Mouse (Mus musculus) midbrain, embryonic 15.5 days (tissue): Measurements from ENCODE around the gene Ccz1. TPM values are rescaled to one million over a fixed set of nuclear protein-coding genes. Genes with fewer than 3 reads are reported as not detected.

Experiments
- ATAC-seq: fragments of 200-750 bp; cut with Nextera tagmentation; replicated peaks from 2 replicates; pipeline ENCODE4 v1.8.0; 2017; ENCODE audit warnings: moderate TSS enrichment
- H3K27ac ChIP-seq: fragments of 300-500 bp; sonication (generic); 2 replicates; pipeline ENCODE4 v1.5.1; 2015; ENCODE audit warnings: mild to moderate bottlenecking, inconsistent platforms
- H3K27me3 ChIP-seq: fragments of 300-500 bp; sonication (generic); replicated peaks from 2 replicates; pipeline ENCODE4 v1.6.1; 2015; ENCODE audit warnings: inconsistent platforms
- H3K36me3 ChIP-seq: fragments of 300-500 bp; sonication (generic); replicated peaks from 2 replicates; pipeline ENCODE4 v1.6.1; 2015; ENCODE audit warnings: inconsistent platforms
- H3K4me1 ChIP-seq: fragments of 300-500 bp; sonication (generic); 2 replicates; pipeline ENCODE4 v1.6.1; 2015; ENCODE audit warnings: inconsistent platforms
- H3K4me2 ChIP-seq: fragments of 300-500 bp; sonication (generic); 2 replicates; pipeline ENCODE4 v1.6.1; 2015; ENCODE audit warnings: inconsistent platforms, mild to moderate bottlenecking, moderate library complexity
- H3K4me3 ChIP-seq: fragments of 300-500 bp; sonication (generic); 2 replicates; pipeline ENCODE4 v1.5.1; 2015; ENCODE audit warnings: mild to moderate bottlenecking, inconsistent platforms
- H3K9ac ChIP-seq: fragments of 300-500 bp; sonication (generic); 2 replicates; pipeline ENCODE4 v1.6.1; 2015; ENCODE audit warnings: mild to moderate bottlenecking, inconsistent platforms
- H3K9me3 ChIP-seq: fragments of 300-500 bp; sonication (generic); 2 replicates; pipeline ENCODE4 v1.6.1; 2016; ENCODE audit warnings: inconsistent platforms
- WGBS: fragments of 180-500 bp; shearing (Covaris S2); methylation state at CpG from one replicate; pipeline ENCODE4 v1.1.7; 2015; ENCODE audit warnings: mixed read lengths; 5-methylcytosine and 5-hydroxymethylcytosine counted together
- polyA plus RNA-seq: library from polyadenylated mRNA; unstranded; fragments of >200 nt; fragmentation: Nextera tagmentation; extraction: Ambion mirVana; gene quantifications from 2 replicates; pipeline ENCODE4 v1.2.1, GENCODE M21; 2015

The Ccz1 gene
- polyA plus RNA-seq, 1 experiment from 2014 or later: 77.7 TPM

DNA sequence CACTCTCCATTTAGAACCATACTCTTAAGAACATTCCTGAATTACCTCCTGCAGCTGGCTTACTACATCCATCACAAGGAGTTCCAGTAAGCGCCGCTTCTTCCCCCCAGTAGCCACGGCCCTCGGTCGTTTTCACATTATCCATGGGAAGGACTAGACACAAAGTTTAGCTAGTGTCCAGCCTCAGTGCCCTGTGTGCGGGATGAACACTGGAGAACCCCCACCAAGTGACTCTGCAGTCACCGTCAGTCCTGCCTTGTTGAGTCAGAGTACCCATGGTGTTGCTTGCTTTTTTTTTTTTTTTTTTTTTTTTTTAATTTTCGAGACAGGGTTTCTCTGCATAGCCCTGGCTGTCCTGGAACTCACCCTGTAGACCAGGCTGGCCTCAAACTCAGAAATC, 53.5 kb downstream of the Ccz1 start:
- Histone ChIP-seq H3K4me1 (no peaks in the 10 kb centered on the region), H3K36me3 (no peaks in the 10 kb centered on the region), H3K9me3 (no peaks in the 10 kb centered on the region), H3K4me2 (no peak overlapping the region), H3K27me3 (no peaks in the 10 kb centered on the region), H3K9ac (no peak overlapping the region), H3K4me3 (no peak overlapping the region), H3K27ac (no peak overlapping the region)
- ATAC-seq: no peak
- WGBS: 86% methylated on average over 8 of the region's 8 CpGs

DNA sequence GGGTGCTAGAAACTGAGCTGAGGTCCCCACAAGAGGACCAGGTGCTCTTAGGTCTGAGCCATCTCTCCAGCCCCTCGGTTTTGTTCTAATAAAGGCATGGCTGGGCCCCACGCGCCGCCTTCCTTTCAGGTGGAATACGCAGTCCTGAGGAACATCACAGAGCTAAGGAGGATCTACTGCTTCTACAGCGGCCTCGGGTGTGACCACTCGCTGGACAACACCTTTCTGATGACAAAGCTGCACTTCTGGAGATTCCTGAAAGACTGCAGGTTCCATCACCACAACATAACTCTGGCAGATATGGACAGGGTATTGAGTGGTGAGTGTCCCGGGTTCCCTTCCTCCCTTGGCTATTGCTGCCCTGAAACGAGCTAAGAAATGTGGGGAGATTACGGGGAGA, 55.1 kb downstream of the Ccz1 start:
- H3K36me3 ChIP-seq: no peaks in the 10 kb centered on the region
- no peak overlapping the region for H3K4me3 ChIP-seq
- no peaks in the 10 kb centered on the region for H3K27me3 ChIP-seq
- no peak overlapping the region for H3K4me2 ChIP-seq
- ATAC-seq: no peak
- no peak overlapping the region for H3K9ac ChIP-seq
- no peaks in the 10 kb centered on the region for H3K4me1 ChIP-seq
- H3K27ac ChIP-seq: no peak overlapping the region
- no peaks in the 10 kb centered on the region for H3K9me3 ChIP-seq
- WGBS: 91% methylated on average over 11 of the region's 11 CpGs

DNA sequence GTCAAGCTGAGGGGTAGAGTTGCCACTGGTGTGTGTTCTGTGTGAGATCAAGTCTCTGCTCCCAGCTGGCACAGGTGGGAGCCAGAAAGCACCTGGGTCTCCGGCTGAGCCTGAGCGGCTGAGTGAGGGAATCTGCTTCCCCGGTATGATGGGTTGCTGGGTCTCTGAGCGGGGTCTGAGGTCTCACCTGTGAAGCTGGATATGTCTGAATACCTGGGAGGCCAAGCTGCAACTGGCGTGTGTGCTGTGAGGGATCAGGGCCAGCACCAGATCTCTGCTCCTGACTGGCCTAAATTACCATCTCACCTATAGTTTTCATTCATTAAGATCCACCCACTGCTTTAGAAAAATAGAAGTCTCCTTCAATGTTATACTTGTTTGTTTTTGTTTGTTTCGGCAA, 57.6 kb downstream of the Ccz1 start:
- Histone ChIP-seq H3K27ac (no peak overlapping the region), H3K9ac (no peak overlapping the region), H3K9me3 (no peaks in the 10 kb centered on the region), H3K4me3 (no peak overlapping the region), H3K27me3 (no peaks in the 10 kb centered on the region), H3K4me1 (no peaks in the 10 kb centered on the region), H3K4me2 (no peak overlapping the region), H3K36me3 (no peaks in the 10 kb centered on the region)
- no peak for ATAC-seq
- 93% methylated on average over 6 of the region's 6 CpGs for WGBS

DNA sequence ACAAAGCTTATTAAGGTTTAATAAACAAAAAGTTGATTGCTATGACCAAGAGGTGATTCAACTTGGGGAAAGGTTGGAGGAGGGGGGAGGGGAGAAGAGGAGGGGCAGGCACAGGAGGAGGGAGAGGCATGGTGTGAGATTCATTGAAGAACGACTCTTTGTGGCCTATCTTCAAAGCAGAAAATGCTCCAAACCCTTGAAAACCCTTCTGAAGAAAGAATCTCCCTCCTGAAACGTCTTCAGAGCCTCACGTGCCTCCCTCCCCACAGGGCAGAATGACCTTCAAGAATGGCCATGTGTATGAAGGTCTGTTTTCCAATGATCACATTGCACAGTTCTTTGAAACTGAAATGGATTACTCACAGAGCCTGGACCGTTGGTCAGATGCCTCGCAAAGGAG, 64.7 kb downstream of the Ccz1 start:
- no peaks in the 10 kb centered on the region for H3K9me3 ChIP-seq
- no peak overlapping the region for H3K9ac ChIP-seq
- no peak for ATAC-seq
- H3K4me2 ChIP-seq: no peak overlapping the region
- no peaks in the 10 kb centered on the region for H3K4me1 ChIP-seq
- no peak overlapping the region for H3K27ac ChIP-seq
- no peaks in the 10 kb centered on the region for H3K27me3 ChIP-seq
- 44% methylated on average over 5 of the region's 5 CpGs for WGBS
- no peaks in the 10 kb centered on the region for H3K36me3 ChIP-seq
- no peak overlapping the region for H3K4me3 ChIP-seq

DNA sequence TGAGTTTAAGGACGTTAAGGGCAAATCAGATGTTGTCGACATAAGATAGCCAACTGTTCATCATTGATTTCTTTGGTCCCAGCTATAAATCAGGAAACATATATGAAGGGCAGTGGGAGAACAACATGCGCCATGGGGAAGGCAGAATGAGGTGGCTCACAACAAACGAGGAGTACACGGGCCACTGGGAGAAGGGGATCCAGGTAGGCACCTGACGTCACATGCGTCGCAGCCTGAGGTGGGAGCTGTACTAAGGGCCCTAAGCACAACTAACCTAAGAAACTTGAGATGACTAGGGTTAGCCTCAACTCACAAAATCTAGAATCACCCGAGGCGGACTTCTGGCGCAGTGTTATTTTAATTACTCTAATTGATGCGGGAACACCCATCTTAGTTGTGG, 66.3 kb downstream of the Ccz1 start:
- Histone ChIP-seq H3K36me3 (no peaks in the 10 kb centered on the region), H3K27me3 (no peaks in the 10 kb centered on the region), H3K4me2 (no peak overlapping the region), H3K4me1 (no peaks in the 10 kb centered on the region), H3K9ac (no peak overlapping the region), H3K27ac (no peak overlapping the region), H3K4me3 (no peak overlapping the region), H3K9me3 (no peaks in the 10 kb centered on the region)
- WGBS: 93% methylated on average over 12 of the region's 12 CpGs
- ATAC-seq: no peak

DNA sequence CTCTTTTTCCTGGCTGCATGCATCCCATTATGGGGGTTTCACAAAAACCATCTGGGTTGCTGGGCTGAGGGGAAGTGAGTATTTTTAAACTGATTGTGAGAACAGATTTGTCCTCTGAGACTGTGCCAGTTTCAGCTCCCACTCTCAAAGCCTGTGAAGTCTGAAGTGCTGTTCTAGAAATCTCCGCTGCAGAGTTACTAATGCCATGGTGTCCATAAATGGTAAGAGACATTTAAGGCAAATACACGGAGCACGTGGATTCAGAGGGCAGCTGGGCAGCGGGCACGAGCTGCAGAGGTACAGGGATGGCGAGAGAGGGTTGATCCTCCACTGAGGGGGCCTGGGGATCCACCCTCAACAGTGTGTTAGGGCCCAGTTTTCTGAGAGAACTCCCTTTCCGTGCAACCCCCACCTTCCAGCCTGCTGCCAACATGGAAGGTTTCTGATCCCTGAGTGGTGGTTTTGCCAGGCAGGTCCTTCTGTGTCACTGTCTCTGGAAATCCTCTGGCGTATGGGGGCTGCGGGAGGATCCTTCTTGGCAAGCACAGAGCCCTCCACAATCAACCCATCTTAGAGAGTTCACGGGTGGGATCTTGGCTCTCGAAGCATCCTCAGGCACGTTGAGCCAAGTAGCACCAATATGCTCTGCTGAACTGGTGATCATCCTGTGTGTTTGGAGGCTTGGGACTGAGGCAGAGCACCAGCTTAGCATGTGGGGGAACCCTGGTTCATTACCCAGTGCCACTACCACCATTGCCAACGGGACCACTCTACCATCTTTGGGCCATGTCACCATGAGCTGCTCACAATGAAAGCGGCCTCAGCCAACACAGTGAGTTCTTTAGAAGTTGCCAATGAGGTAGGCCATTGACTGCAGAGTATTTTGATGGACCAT, 71.2 kb downstream of the Ccz1 start:
- Histone ChIP-seq H3K9me3 (no peaks in the 10 kb centered on the region), H3K27ac (no peak overlapping the region), H3K4me1 (no peaks in the 10 kb centered on the region), H3K36me3 (no peaks in the 10 kb centered on the region), H3K27me3 (no peaks in the 10 kb centered on the region), H3K4me3 (no peak overlapping the region), H3K4me2 (no peak overlapping the region), H3K9ac (no peak overlapping the region)
- ATAC-seq: no peak
- WGBS: 88% methylated on average over 14 of the region's 14 CpGs

DNA sequence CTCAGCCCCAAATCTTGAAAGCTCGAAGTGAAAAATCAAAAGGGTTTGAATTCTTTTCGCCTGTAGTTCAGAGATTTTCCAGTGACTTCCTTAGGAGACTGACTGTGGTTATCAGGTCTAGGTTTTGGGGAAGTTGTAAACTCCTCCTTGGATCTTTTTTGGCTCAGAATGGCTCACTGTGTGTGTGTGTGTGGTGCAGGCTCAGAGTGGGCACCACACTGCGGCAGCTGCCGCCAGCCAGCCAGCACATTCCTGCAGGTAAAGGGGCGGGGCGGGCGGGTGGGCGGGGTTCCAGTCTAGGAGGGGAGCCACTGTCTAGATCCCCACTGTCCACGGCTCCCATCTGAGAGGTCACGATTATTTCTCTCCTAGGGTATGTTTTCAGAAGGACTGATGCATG, 73.1 kb downstream of the Ccz1 start:
- no peaks in the 10 kb centered on the region for H3K36me3 ChIP-seq
- no peak overlapping the region for H3K27ac ChIP-seq
- no peak overlapping the region for H3K4me2 ChIP-seq
- no peak overlapping the region for H3K9ac ChIP-seq
- WGBS: 25% methylated on average over 10 of the region's 10 CpGs
- no peak overlapping the region for H3K4me3 ChIP-seq
- H3K4me1 ChIP-seq: no peaks in the 10 kb centered on the region
- H3K27me3 ChIP-seq: no peaks in the 10 kb centered on the region
- H3K9me3 ChIP-seq: no peaks in the 10 kb centered on the region
- ATAC-seq: no peak

Other genes starting within 250 kb of the Ccz1 start
- gene Eif2ak1, start 197.1 kb downstream of the Ccz1 start, polyA plus RNA-seq: 46.1 and 46.8 TPM in 2 replicates
- gene Ankrd61, start 117.2 kb downstream of the Ccz1 start, polyA plus RNA-seq: 0.51 and 0.63 TPM in 2 replicates
- 79.5 and 88.3 TPM in 2 replicates for gene Aimp2, start 105.0 kb downstream of the Ccz1 start, polyA plus RNA-seq
- gene Pms2, start 104.9 kb downstream of the Ccz1 start, polyA plus RNA-seq: 27.4 and 27.6 TPM in 2 replicates
- 1.8 and 3.7 TPM in 2 replicates for gene Gm42421, start 86.7 kb downstream of the Ccz1 start, polyA plus RNA-seq
- gene Rsph10b, start 81.8 kb downstream of the Ccz1 start, polyA plus RNA-seq: 4.0 and 5.3 TPM in 2 replicates
- gene Ocm, start 11.8 kb upstream of the Ccz1 start, polyA plus RNA-seq: not detected in 2 replicates
- gene Lmtk2, start 85.6 kb upstream of the Ccz1 start, polyA plus RNA-seq: 10.1 and 10.4 TPM in 2 replicates
- gene Bhlha15, start 175.4 kb upstream of the Ccz1 start, polyA plus RNA-seq: 0.05 and 0.06 TPM in 2 replicates
- 53.6 and 56.0 TPM in 2 replicates for gene Tecpr1, start 208.7 kb upstream of the Ccz1 start, polyA plus RNA-seq
- 108 and 113 TPM in 2 replicates for gene Bri3, start 229.6 kb upstream of the Ccz1 start, polyA plus RNA-seq